Mouse (Mus musculus): ENCODE results near the gene Entpd1. TPM values are rescaled to one million over a fixed set of nuclear protein-coding genes. Genes with fewer than 3 reads are reported as not detected.

Gene Entpd1
- polyA plus RNA-seq, 1 experiment: 12.0 TPM

DNA sequence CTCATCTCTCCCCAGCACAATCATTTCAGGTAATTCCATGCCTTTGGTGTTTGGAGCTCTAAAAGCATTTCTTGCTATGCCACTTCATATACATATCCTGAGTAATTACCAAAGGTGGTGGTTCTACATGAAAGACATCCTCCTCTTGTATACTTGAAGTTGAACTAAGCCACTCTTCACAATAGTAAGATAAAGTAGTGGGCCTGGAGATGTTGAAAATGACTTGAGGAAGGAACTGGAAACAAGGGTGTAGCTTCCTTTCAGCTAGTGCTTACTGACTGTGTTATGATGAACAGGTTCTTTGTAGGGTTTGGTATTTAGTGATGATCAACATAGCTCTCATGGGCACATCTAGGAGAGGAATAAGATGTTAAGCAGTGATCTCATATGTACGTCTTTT lies 31.7 kb downstream of the Entpd1 start:
- Histone ChIP-seq H3K27me3 (ENCODE audit: control insufficient read depth, insufficient read depth, low read length) (no peaks in the 10 kb centered on the region), H3K4me3 (replicated peaks; ENCODE audit: insufficient read depth, low read depth, low read length) (no peak overlapping the region), H3K27ac (ENCODE audit: insufficient read depth, low read length) (no peak overlapping the region), H3K4me1 (ENCODE audit: control insufficient read depth, insufficient read depth, low read length) (no peaks in the 10 kb centered on the region)
- WGBS: 90% methylated on average over 1 of the region's 1 CpGs
- TF ChIP-seq CTCF (IDR thresholded peaks at IDR 0.05; ENCODE audit: borderline replicate concordance, insufficient read depth, low read depth, low read length) (no peak), POLR2A (IDR thresholded peaks at IDR 0.05; ENCODE audit: borderline replicate concordance, insufficient read depth, low read length) (no peak)
- DNase-seq: no peak

GRCm38 (mm10) chr19:40646379-40646778 lies 34.2 kb downstream of the Entpd1 start:
- Histone ChIP-seq H3K4me3 (replicated peaks; ENCODE audit: insufficient read depth, low read depth, low read length) (no peak overlapping the region), H3K4me1 (ENCODE audit: control insufficient read depth, insufficient read depth, low read length) (no peaks in the 10 kb centered on the region), H3K27me3 (ENCODE audit: control insufficient read depth, insufficient read depth, low read length) (no peaks in the 10 kb centered on the region), H3K27ac (ENCODE audit: insufficient read depth, low read length) (no peak overlapping the region)
- WGBS: 79% methylated on average over 6 of the region's 6 CpGs
- TF ChIP-seq POLR2A (IDR thresholded peaks at IDR 0.05; ENCODE audit: borderline replicate concordance, insufficient read depth, low read length): no peak
- TF ChIP-seq CTCF (IDR thresholded peaks at IDR 0.05; ENCODE audit: borderline replicate concordance, insufficient read depth, low read depth, low read length): no peak
- no peak for DNase-seq

DNA sequence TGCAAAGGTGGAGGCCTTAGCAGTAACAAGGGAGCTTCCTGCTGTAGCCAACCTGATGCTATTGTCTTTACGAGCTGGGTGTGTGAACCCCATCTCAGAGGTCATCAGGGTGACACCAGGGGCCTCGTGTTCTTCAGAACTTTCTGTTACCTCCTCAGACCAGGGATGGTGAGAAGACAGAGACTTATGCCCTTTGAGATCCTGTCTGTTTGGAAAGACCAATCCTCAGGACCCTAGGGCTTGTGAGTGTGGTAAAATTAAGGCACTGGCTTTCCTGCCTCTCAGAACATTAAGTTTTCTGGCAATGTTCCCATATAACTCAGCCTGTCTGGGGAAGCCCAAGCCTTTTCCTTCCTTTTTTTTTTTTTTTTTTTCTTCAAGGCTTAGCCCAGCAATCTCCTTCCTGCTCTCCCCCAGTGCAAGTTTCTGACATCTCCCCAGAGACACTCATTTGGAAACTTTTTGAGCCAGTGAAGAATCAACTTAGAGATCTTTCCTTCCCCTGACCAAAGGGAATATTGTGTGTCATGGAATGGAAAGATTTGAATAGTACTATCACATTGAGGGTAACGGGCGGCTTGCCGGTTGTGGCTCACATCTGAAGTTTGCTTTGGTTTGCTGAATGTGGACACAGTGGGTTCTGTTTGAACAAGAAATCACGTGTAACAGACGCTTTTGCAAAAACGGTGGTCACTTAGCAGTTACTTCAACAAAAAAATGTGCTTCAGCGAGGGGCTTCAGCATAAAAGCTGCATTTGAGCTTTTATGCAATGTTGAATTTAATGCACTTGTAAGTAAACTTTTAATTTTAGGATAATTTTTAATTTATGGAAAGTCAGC lies 35.4 kb downstream of the Entpd1 start:
- H3K27ac ChIP-seq (ENCODE audit: insufficient read depth, low read length): no peak overlapping the region
- no peak overlapping the region for H3K4me3 ChIP-seq (replicated peaks; ENCODE audit: insufficient read depth, low read depth, low read length)
- H3K4me1 ChIP-seq (ENCODE audit: control insufficient read depth, insufficient read depth, low read length): no peaks in the 10 kb centered on the region
- no peak for DNase-seq
- WGBS: 67% methylated on average over 9 of the region's 9 CpGs
- no peaks in the 10 kb centered on the region for H3K27me3 ChIP-seq (ENCODE audit: control insufficient read depth, insufficient read depth, low read length)
- no peak for TF ChIP-seq CTCF (IDR thresholded peaks at IDR 0.05; ENCODE audit: borderline replicate concordance, insufficient read depth, low read depth, low read length)
- TF ChIP-seq POLR2A (IDR thresholded peaks at IDR 0.05; ENCODE audit: borderline replicate concordance, insufficient read depth, low read length): no peak

DNA sequence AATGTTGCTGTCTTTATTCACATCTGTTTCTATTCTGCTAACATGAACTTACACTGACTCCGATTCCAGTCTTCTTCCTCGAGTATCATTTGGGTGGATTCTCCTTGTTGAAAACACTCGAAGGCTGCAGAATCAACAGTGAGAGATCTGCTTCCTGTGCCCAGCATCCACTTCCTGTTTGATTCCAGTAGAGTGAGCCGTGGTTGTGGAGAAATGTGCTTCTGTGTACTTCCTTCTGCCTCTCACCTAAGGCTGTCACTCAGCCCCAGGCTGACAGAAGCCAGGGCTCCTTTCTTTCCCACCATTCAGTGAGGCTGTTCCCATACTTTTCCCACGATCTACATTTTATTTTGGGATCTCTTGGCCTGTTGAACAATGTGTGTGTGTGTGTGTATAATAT lies 37.9 kb downstream of the Entpd1 start:
- WGBS: 79% methylated on average over 5 of the region's 5 CpGs
- no peak for DNase-seq
- no peak for TF ChIP-seq POLR2A (IDR thresholded peaks at IDR 0.05; ENCODE audit: borderline replicate concordance, insufficient read depth, low read length)
- TF ChIP-seq CTCF (IDR thresholded peaks at IDR 0.05; ENCODE audit: borderline replicate concordance, insufficient read depth, low read depth, low read length): no peak
- no peaks in the 10 kb centered on the region for H3K4me1 ChIP-seq (ENCODE audit: control insufficient read depth, insufficient read depth, low read length)
- H3K27ac ChIP-seq (ENCODE audit: insufficient read depth, low read length): no peak overlapping the region
- no peaks in the 10 kb centered on the region for H3K27me3 ChIP-seq (ENCODE audit: control insufficient read depth, insufficient read depth, low read length)
- H3K4me3 ChIP-seq (replicated peaks; ENCODE audit: insufficient read depth, low read depth, low read length): no peak overlapping the region

DNA sequence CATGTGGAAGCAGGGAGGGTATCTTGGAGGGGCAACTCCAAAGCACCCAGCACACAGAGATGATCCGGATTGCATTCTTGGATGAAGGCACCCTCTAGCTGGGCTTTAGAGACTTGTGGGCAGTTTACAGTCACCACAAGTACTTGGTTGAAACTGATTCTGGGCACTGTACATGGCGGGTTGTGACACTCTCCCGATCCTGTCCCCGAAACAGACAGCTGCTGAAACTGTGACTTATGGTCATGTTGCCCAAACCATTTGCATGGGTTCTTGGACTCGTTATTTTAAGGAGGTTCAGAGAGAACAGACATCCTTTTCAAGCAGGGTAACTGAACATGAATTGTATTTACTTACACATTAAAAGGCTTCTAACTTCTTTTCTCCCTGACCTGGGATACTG lies 44.0 kb downstream of the Entpd1 start:
- Histone ChIP-seq H3K27ac (ENCODE audit: insufficient read depth, low read length) (no peak overlapping the region), H3K4me3 (replicated peaks; ENCODE audit: insufficient read depth, low read depth, low read length) (no peak overlapping the region), H3K27me3 (ENCODE audit: control insufficient read depth, insufficient read depth, low read length) (peaks cover 2% of the 10 kb centered on the region; the same call in 1 of the 2 replicates), H3K4me1 (ENCODE audit: control insufficient read depth, insufficient read depth, low read length) (no peaks in the 10 kb centered on the region)
- no peak for DNase-seq
- WGBS: 88% methylated on average over 5 of the region's 5 CpGs
- TF ChIP-seq CTCF (IDR thresholded peaks at IDR 0.05; ENCODE audit: borderline replicate concordance, insufficient read depth, low read depth, low read length) (no peak), POLR2A (IDR thresholded peaks at IDR 0.05; ENCODE audit: borderline replicate concordance, insufficient read depth, low read length) (no peak)

DNA sequence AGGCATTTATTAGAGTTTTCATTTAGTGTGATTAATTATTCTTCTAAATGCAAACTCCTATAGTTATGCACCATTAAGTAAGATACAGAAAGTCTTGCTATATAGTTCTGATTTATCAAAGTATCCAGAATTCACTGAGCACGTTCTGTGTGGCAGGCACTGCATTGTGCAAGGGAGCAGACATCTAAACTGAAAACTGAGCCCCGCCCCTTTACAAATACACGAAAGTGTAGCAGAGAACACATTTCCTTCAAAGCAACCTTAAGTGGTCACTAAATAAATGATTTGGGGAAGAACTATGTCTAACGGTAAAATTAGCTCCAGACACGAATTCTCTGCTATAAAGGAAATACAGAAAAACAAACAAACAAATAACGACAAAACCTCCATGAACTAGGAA lies 46.1 kb downstream of the Entpd1 start:
- Histone ChIP-seq H3K4me1 (ENCODE audit: control insufficient read depth, insufficient read depth, low read length) (no peaks in the 10 kb centered on the region), H3K4me3 (replicated peaks; ENCODE audit: insufficient read depth, low read depth, low read length) (no peak overlapping the region), H3K27me3 (ENCODE audit: control insufficient read depth, insufficient read depth, low read length) (peaks cover 2% of the 10 kb centered on the region; the same call in 1 of the 2 replicates), H3K27ac (ENCODE audit: insufficient read depth, low read length) (no peak overlapping the region)
- no peak for DNase-seq
- WGBS: 78% methylated on average over 6 of the region's 6 CpGs
- TF ChIP-seq POLR2A (IDR thresholded peaks at IDR 0.05; ENCODE audit: borderline replicate concordance, insufficient read depth, low read length) (no peak), CTCF (IDR thresholded peaks at IDR 0.05; ENCODE audit: borderline replicate concordance, insufficient read depth, low read depth, low read length) (no peak)

DNA sequence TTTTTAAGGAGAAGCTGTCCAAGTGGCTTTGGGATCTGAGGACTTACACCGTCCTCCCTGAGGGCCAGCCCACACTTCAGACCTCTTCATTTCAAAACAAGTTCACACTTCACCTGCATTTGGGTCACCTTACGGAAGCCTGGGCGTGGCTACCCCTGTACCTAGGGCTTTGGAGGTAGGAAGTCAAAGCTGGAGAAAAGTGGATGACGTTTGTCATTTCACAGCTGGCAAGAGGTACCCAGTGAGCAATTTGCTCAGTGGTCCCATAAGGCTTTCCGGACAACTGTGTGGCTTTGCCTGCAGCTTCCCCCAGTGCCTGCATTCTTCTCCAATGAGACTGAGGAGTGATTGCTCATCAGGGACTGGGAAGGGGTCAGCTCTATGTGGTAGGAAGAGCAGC lies 46.8 kb downstream of the Entpd1 start:
- no peak for TF ChIP-seq CTCF (IDR thresholded peaks at IDR 0.05; ENCODE audit: borderline replicate concordance, insufficient read depth, low read depth, low read length)
- H3K4me3 ChIP-seq (replicated peaks; ENCODE audit: insufficient read depth, low read depth, low read length): no peak overlapping the region
- H3K4me1 ChIP-seq (ENCODE audit: control insufficient read depth, insufficient read depth, low read length): no peaks in the 10 kb centered on the region
- H3K27me3 ChIP-seq (ENCODE audit: control insufficient read depth, insufficient read depth, low read length): peaks cover 2% of the 10 kb centered on the region; the same call in 1 of the 2 replicates
- no peak for DNase-seq
- H3K27ac ChIP-seq (ENCODE audit: insufficient read depth, low read length): no peak overlapping the region
- WGBS: 63% methylated on average over 5 of the region's 5 CpGs
